Mouse (Mus musculus) heart, adult 9 months (tissue): ENCODE results near the gene Thap4.
A peak's percentile ranks its signal among the peaks of the same experiment; 100 is the strongest.

Source experiments
- DNase-seq, 2 experiments: peaks; one replicate each; pipeline ENCODE4 v3.0.0; 2022; ENCODE audit warnings: low spot score in 2 of 2

The Thap4 gene

GRCm38 (mm10) chr1:93746179-93746578 is 8.5 kb downstream of the Thap4 start:
- DNase-seq = no peak

- no peak for DNase-seq
Measured at GRCm38 (mm10) chr1:93742910-93743309, 11.8 kb downstream of the Thap4 start.

- DNase-seq = no peak
Measured at GRCm38 (mm10) chr1:93741987-93742386, 12.7 kb downstream of the Thap4 start.

GRCm38 (mm10) chr1:93740671-93741070 is 14.0 kb downstream of the Thap4 start:
- DNase-seq = no peak

- DNase-seq = no peak
Measured at GRCm38 (mm10) chr1:93737711-93738110, 17.0 kb downstream of the Thap4 start.

- no peak for DNase-seq
Measured at GRCm38 (mm10) chr1:93735859-93736258, 18.8 kb downstream of the Thap4 start.

GRCm38 (mm10) chr1:93731880-93732281 is 22.8 kb downstream of the Thap4 start:
- no peak for DNase-seq

- no peak for DNase-seq
Measured at GRCm38 (mm10) chr1:93731103-93731502, 23.6 kb downstream of the Thap4 start.

- peak; percentile 51 to 58 for DNase-seq
Measured at GRCm38 (mm10) chr1:93726974-93727373, 27.7 kb downstream of the Thap4 start.

GRCm38 (mm10) chr1:93726116-93726515 is 28.5 kb downstream of the Thap4 start:
- no peak for DNase-seq

- no peak for DNase-seq
Measured at GRCm38 (mm10) chr1:93725665-93726064, 29.0 kb downstream of the Thap4 start.

- no peak for DNase-seq
Measured at GRCm38 (mm10) chr1:93724623-93725022, 30.0 kb downstream of the Thap4 start.

GRCm38 (mm10) chr1:93721557-93721956 is 33.1 kb downstream of the Thap4 start:
- no peak for DNase-seq

- no peak for DNase-seq
Measured at GRCm38 (mm10) chr1:93716166-93716565, 38.5 kb downstream of the Thap4 start.

GRCm38 (mm10) chr1:93705389-93705788 is 49.3 kb downstream of the Thap4 start:
- no peak for DNase-seq

- DNase-seq = no peak
Measured at GRCm38 (mm10) chr1:93704341-93704740, 50.3 kb downstream of the Thap4 start.

GRCm38 (mm10) chr1:93703472-93704048 is 51.1 kb downstream of the Thap4 start:
- DNase-seq = no peak

GRCm38 (mm10) chr1:93702106-93702505 is 52.6 kb downstream of the Thap4 start:
- DNase-seq = no peak

GRCm38 (mm10) chr1:93699159-93699558 is 55.5 kb downstream of the Thap4 start:
- no peak for DNase-seq

GRCm38 (mm10) chr1:93697317-93697716 is 57.3 kb downstream of the Thap4 start:
- no peak for DNase-seq

- peak; percentile 81 to 82 for DNase-seq
Measured at GRCm38 (mm10) chr1:93694966-93695365, 59.7 kb downstream of the Thap4 start.

- no peak for DNase-seq
Measured at GRCm38 (mm10) chr1:93693943-93694342, 60.7 kb downstream of the Thap4 start.

GRCm38 (mm10) chr1:93693502-93693901 is 61.2 kb downstream of the Thap4 start:
- no peak for DNase-seq

GRCm38 (mm10) chr1:93692773-93693172 is 61.9 kb downstream of the Thap4 start:
- no peak for DNase-seq
